Mouse (Mus musculus) ES-Bruce4 (cell line): Measurements from ENCODE around the gene Taf8.

Source experiments
- CTCF ChIP-seq: IDR thresholded peaks from one replicate; pipeline ENCODE4 v1.8.1; 2011; ENCODE audit warnings: low read depth, low read length
- EP300 ChIP-seq: IDR thresholded peaks from 2 replicates; pipeline ENCODE4 v1.6.1; 2011; ENCODE audit warnings: low read depth, low read length; ENCODE audit not compliant: insufficient read depth
- POLR2A ChIP-seq: IDR thresholded peaks from one replicate; pipeline ENCODE4 v1.8.1; 2011; ENCODE audit warnings: low read length; ENCODE audit not compliant: insufficient read depth

- no peak for TF ChIP-seq CTCF
- TF ChIP-seq EP300: no peak
- no peak for TF ChIP-seq POLR2A
Observed at GRCm38 (mm10) chr17:47501531-47501930, 561 bp downstream of the Taf8 start.
